Mouse (Mus musculus) colon, adult 2 months (tissue): ENCODE results near the gene 1700030K09Rik. TPM values are rescaled to one million over a fixed set of nuclear protein-coding genes. Genes with fewer than 3 reads are reported as not detected.

Experiments used
- polyA plus RNA-seq: library from polyadenylated mRNA; depleted of rRNA; stranded (reverse); fragments of >200 nt; gene quantifications from 2 replicates; pipeline ENCODE4 v1.2.3, GENCODE M21; 2012; rRNA removed

Gene 1700030K09Rik
- polyA plus RNA-seq: 5.4 and 5.9 TPM in 2 replicates

GRCm38 (mm10) chr8:72443338-72443993, at the start of gene 1700030K09Rik, which contains the start of gene Calr3:
Gene 1700030K09Rik, plus strand, starts transcription at chr8:72443880.
Gene Calr3, minus strand, starts transcription at chr8:72443870.

GRCm38 (mm10) chr8:72421362-72422335, 22.0 kb upstream of the 1700030K09Rik start, which contains the start of gene Eps15l1:
Gene Eps15l1, minus strand, starts transcription at chr8:72421460.

GRCm38 (mm10) chr8:72474826-72475546, 31.3 kb downstream of the 1700030K09Rik start, which contains the start of gene Cherp:
Gene Cherp, minus strand, starts transcription at chr8:72475226.

GRCm38 (mm10) chr8:72491680-72492621, 48.3 kb downstream of the 1700030K09Rik start, which contains the start of gene Slc35e1:
Gene Slc35e1, minus strand, starts transcription at chr8:72492614.

Other genes with a start within 250 kb of the 1700030K09Rik start
- gene Cib3, start 231.0 kb upstream of the 1700030K09Rik start, polyA plus RNA-seq: 0.05 and 0.94 TPM in 2 replicates
- not detected in 2 replicates for gene Gm11034, start 230.2 kb upstream of the 1700030K09Rik start, polyA plus RNA-seq
- gene Fam32a, start 224.2 kb upstream of the 1700030K09Rik start, polyA plus RNA-seq: 35.7 and 41.7 TPM in 2 replicates
- 32.5 and 36.1 TPM in 2 replicates for gene Ap1m1, start 203.9 kb upstream of the 1700030K09Rik start, polyA plus RNA-seq
- gene Gm10282, start 138.6 kb upstream of the 1700030K09Rik start, polyA plus RNA-seq: 1.2 and 1.7 TPM in 2 replicates
- gene Klf2, start 124.8 kb upstream of the 1700030K09Rik start, polyA plus RNA-seq: 31.4 and 34.8 TPM in 2 replicates
- 31.4 and 33.2 TPM in 2 replicates for gene Eps15l1, start 22.4 kb upstream of the 1700030K09Rik start, polyA plus RNA-seq
- gene Calr3, start within 50 bp of the 1700030K09Rik start, polyA plus RNA-seq: 0.15 TPM in 1 of 2 replicates, not detected in the other
- gene Cherp, start 31.3 kb downstream of the 1700030K09Rik start, polyA plus RNA-seq: 33.3 and 44.0 TPM in 2 replicates
- 118 and 161 TPM in 2 replicates for gene Slc35e1, start 48.7 kb downstream of the 1700030K09Rik start, polyA plus RNA-seq
- gene Med26, start 104.4 kb downstream of the 1700030K09Rik start, polyA plus RNA-seq: 14.3 and 15.0 TPM in 2 replicates
- 30.8 and 33.2 TPM in 2 replicates for gene Smim7, start 127.2 kb downstream of the 1700030K09Rik start, polyA plus RNA-seq
- 15.3 and 25.1 TPM in 2 replicates for gene Tmem38a, start 128.2 kb downstream of the 1700030K09Rik start, polyA plus RNA-seq
- gene Nwd1, start 202.8 kb downstream of the 1700030K09Rik start, polyA plus RNA-seq: 0.05 and 0.21 TPM in 2 replicates